Mouse (Mus musculus) cerebellum, adult 9-10 months (tissue): ENCODE measurements around the gene Slc17a5.

ENCODE experiments used
- DNase-seq: peaks from one replicate; pipeline ENCODE4 v3.0.0; 2022

Gene Slc17a5

GRCm38 (mm10) chr9:78587914-78588313 is at the start of gene Slc17a5:
Gene Slc17a5, minus strand, starts transcription at chr9:78588041.
- DNase-seq: peak; percentile 93

- no peak for DNase-seq
These were observed 46.1 kb upstream of the Slc17a5 start for GRCm38 (mm10) chr9:78633976-78634375.

GRCm38 (mm10) chr9:78631755-78632434 is 44.1 kb upstream of the Slc17a5 start:
- DNase-seq: no peak

- DNase-seq: no peak
These were observed 42.1 kb upstream of the Slc17a5 start for GRCm38 (mm10) chr9:78629991-78630390.

- DNase-seq: no peak
These were observed 35.5 kb upstream of the Slc17a5 start for GRCm38 (mm10) chr9:78623301-78623747.

- DNase-seq: no peak
These were observed 31.4 kb upstream of the Slc17a5 start for GRCm38 (mm10) chr9:78619285-78619684.

GRCm38 (mm10) chr9:78615401-78616021 is 27.7 kb upstream of the Slc17a5 start, which contains the start of gene Cd109:
Gene Cd109, plus strand, starts transcription at chr9:78615546.
- DNase-seq: no peak

- no peak for DNase-seq
These were observed 26.4 kb upstream of the Slc17a5 start for GRCm38 (mm10) chr9:78614201-78614600.

GRCm38 (mm10) chr9:78601046-78601730 is 13.3 kb upstream of the Slc17a5 start:
- DNase-seq: no peak

GRCm38 (mm10) chr9:78599927-78600326 is 12.1 kb upstream of the Slc17a5 start:
- no peak for DNase-seq

GRCm38 (mm10) chr9:78596834-78597233 is 9.0 kb upstream of the Slc17a5 start:
- no peak for DNase-seq

- no peak for DNase-seq
These were observed 8.1 kb upstream of the Slc17a5 start for GRCm38 (mm10) chr9:78595769-78596555.

GRCm38 (mm10) chr9:78595257-78595656 is 7.4 kb upstream of the Slc17a5 start:
- DNase-seq: no peak

- no peak for DNase-seq
These were observed 2.6 kb upstream of the Slc17a5 start for GRCm38 (mm10) chr9:78590471-78590870.

GRCm38 (mm10) chr9:78588411-78589033 is 681 bp upstream of the Slc17a5 start:
- no peak for DNase-seq

- DNase-seq: peak; percentile 47
These were observed 490 bp downstream of the Slc17a5 start for GRCm38 (mm10) chr9:78587218-78587883.

GRCm38 (mm10) chr9:78579644-78580396 is 8.0 kb downstream of the Slc17a5 start:
- DNase-seq: no peak

- DNase-seq: no peak
These were observed 9.0 kb downstream of the Slc17a5 start for GRCm38 (mm10) chr9:78578824-78579223.

- DNase-seq: no peak
These were observed 11.4 kb downstream of the Slc17a5 start for GRCm38 (mm10) chr9:78576466-78576865.

GRCm38 (mm10) chr9:78569934-78570333 is 17.9 kb downstream of the Slc17a5 start:
- no peak for DNase-seq

- no peak for DNase-seq
These were observed 28.4 kb downstream of the Slc17a5 start for GRCm38 (mm10) chr9:78559479-78559878.
